13 mouse cellular contexts compared by ENCODE assay signal in genomic region chr11:3813340-3813739, GRCm38 (mm10). TPM values are rescaled to one million over a fixed set of nuclear protein-coding genes. Genes with fewer than 3 reads are reported as not detected.
"Had no signal": no experiment of that assay in that cellular context is flagged by ENCODE, and none has a peak within 500 bp of the region (broad histone marks: within the 10 kb centered on the region; RNA-seq: fewer than 3 reads in every experiment).

No protein-coding gene starts in this region.

- H3K36me3 ChIP-seq: limb, embryonic 10.5 days; liver, embryonic 12.5 days; lung, embryonic 15.5 days; midbrain, embryonic 12.5 days; neural tube, embryonic 15.5 days had no signal

- H3K4me2 ChIP-seq: liver, embryonic 12.5 days; lung, embryonic 15.5 days; midbrain, embryonic 12.5 days; neural tube, embryonic 15.5 days had no signal

- H3K4me3 ChIP-seq: layer of hippocampus, adult 2 months; limb, embryonic 10.5 days; liver, embryonic 12.5 days; lung, embryonic 15.5 days; midbrain, embryonic 12.5 days; neural tube, embryonic 15.5 days had no signal

- ATAC-seq: inflammation-experienced regulatory T-cells, adult 6 months; liver, embryonic 12.5 days; midbrain, embryonic 16.5 days had no signal

- DNase-seq: lung, postnatal 14 days; right cerebral cortex, adult 18-20 months; thymus, postnatal 4 days had no signal

- H3K9ac ChIP-seq: liver, embryonic 12.5 days; lung, embryonic 15.5 days; midbrain, embryonic 12.5 days; neural tube, embryonic 15.5 days had no signal

- H3K4me1 ChIP-seq: liver, embryonic 12.5 days; lung, embryonic 15.5 days; midbrain, embryonic 12.5 days; neural tube, embryonic 15.5 days had no signal

- H3K27me3 ChIP-seq: liver, embryonic 12.5 days; lung, embryonic 15.5 days; midbrain, embryonic 12.5 days; neural tube, embryonic 15.5 days had no signal

- H3K9me3 ChIP-seq: limb, embryonic 10.5 days; liver, embryonic 12.5 days; lung, embryonic 15.5 days; midbrain, embryonic 12.5 days; neural tube, embryonic 15.5 days had no signal

- H3K27ac ChIP-seq: layer of hippocampus, adult 2 months; limb, embryonic 10.5 days; liver, embryonic 12.5 days; lung, embryonic 15.5 days; midbrain, embryonic 12.5 days; neural tube, embryonic 15.5 days; stomach, postnatal 0 days had no signal

RNA-seq across cellular contexts. Expression of gene Osbp2, which starts 50.4 kb away (rescaled TPM):
- total RNA-seq: megakaryocyte-erythroid progenitor cell, adult 5-6 weeks had no signal
- polyA plus RNA-seq: inflammation-experienced regulatory T-cells, adult 6 months had no signal
